Mouse (Mus musculus) CD8-positive naive resting alpha-beta T cell, adult 2 months (primary cell): ENCODE measurements around the gene Rbm28.

ENCODE experiments used
- DNase-seq, 2 experiments: peaks; one replicate each; pipeline ENCODE4 v3.0.0; 2022; ENCODE audit warnings: low read depth in 2 of 2, low spot score in 2 of 2

Rbm28 gene

GRCm38 (mm10) chr6:29082776-29083354, 81.9 kb downstream of the Rbm28 start:
- no peak for DNase-seq

GRCm38 (mm10) chr6:29081826-29082363, 82.9 kb downstream of the Rbm28 start:
- DNase-seq = no peak

- no peak for DNase-seq
Observed at GRCm38 (mm10) chr6:29079291-29079690, 85.5 kb downstream of the Rbm28 start.

DNA sequence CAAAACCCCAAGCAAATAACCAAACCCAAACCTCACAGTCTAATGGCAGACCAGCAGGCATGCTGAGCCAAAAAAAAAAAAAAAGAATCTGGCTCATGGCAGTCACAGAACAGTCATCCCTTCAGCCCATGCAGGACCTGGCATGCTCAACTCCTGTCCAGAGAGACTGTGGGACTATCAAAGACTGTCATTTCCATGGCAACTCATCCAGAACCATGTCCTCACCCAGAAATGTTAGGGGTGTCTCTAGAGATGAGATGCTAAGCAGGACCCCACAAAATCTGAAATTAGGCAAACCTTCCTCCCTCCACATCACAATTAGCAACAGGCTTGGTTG, 90.7 kb downstream of the Rbm28 start:
- DNase-seq = no peak
